Mouse (Mus musculus): ENCODE measurements around the gene Cd3eap.

DNA sequence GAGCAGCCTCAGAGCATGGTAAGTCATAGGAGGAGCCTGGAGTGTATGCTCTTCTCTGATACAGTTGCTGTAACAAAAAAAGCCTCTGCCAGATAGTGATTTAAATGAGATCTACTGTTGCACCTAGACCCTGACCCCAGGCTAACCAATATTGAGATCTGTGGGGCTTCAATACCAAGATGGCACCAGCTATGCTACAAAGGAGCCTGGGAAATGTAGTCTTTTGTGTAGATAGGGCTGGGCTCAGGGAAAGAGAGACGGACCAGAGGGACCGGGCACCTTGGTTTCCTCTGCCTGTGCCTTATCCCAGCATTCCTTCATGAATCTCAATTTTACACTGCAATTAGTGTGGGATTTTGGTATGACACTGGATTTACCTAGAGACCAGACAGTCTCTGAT, 14.1 kb upstream of the Cd3eap start:
- TF ChIP-seq CTCF (IDR thresholded peaks at IDR 0.05; ENCODE audit: low read depth) (no peak), EP300 (IDR thresholded peaks at IDR 0.05; ENCODE audit: low read depth) (no peak)

Measured in liver, embryonic 14.5 days (tissue).